ENCODE assay signal across 9 mouse cellular contexts in the genomic region with DNA sequence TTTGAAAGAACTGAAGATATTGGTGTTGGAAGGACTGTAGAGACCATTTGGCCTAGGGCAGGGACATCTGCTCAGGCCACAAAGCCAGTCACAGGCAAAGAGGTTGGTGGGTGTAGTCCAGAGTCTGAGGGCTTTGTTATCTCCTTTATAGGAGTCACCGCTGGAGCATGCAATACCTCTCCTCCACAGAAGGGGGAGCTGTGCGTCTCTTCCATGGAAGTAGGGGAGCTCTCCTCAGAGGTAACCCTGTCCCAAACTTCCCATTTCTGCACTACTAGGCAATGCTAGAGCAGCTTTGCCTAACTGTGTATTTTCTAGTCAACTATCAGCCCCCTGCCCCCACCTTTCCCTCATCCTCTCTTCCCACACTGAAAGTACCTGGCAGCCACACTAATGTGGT.
DNase-seq lines count a peak whose midpoint lies in the region; ATAC-seq and TF ChIP-seq lines count a peak whose summit lies in the region.
"Had no signal": no experiment of that assay in that cellular context is flagged by ENCODE, and none has a peak within 500 bp of the region (broad histone marks: within the 10 kb centered on the region; RNA-seq: fewer than 3 reads in every experiment).

No protein-coding gene starts in this region.

- 0 out of 2 replicates have a peak, but pooled peaks cover 4% of the 10 kb centered on the region for H3K4me1 ChIP-seq in midbrain, embryonic 10.5 days
- no peaks in the 10 kb centered on the region for H3K4me1 ChIP-seq in midbrain, embryonic 16.5 days (ENCODE audit: control insufficient read depth, insufficient read depth, low read length)
- H3K4me1 ChIP-seq in embryonic fibroblast, embryonic 13.5 days (ENCODE audit: control insufficient read depth, insufficient read depth, low read length): no peaks in the 10 kb centered on the region

- no peak for ATAC-seq in midbrain, embryonic 16.5 days

- H3K4me2 ChIP-seq in midbrain, embryonic 16.5 days (ENCODE audit: low read length): no peak overlapping the region
- H3K4me2 ChIP-seq: heart, embryonic 15.5 days had no signal

- H3K36me3 ChIP-seq in midbrain, embryonic 10.5 days: no peaks in the 10 kb centered on the region
- peaks cover 5% of the 10 kb centered on the region; the same call in 1 of the 2 replicates for H3K36me3 ChIP-seq in midbrain, embryonic 16.5 days (ENCODE audit: control insufficient read depth, insufficient read depth, low read length)
- H3K36me3 ChIP-seq in splenic B cell, adult 2 months (ENCODE audit: control insufficient read depth, insufficient read depth, low read length, poor library complexity, severe bottlenecking): no peaks in the 10 kb centered on the region
- H3K36me3 ChIP-seq: heart, embryonic 15.5 days had no signal

- no peak overlapping the region for H3K4me3 ChIP-seq in midbrain, embryonic 10.5 days
- H3K4me3 ChIP-seq in midbrain, embryonic 16.5 days (ENCODE audit: low read depth, low read length): no peak overlapping the region
- no peak overlapping the region for H3K4me3 ChIP-seq in embryonic fibroblast, embryonic 13.5 days (ENCODE audit: insufficient read depth, low read length)
- H3K4me3 ChIP-seq: heart, embryonic 15.5 days had no signal

- WGBS in midbrain, embryonic 10.5 days: 44% methylated on average over 2 of the region's 2 CpGs
- WGBS in midbrain, embryonic 16.5 days: 42% methylated on average over 2 of the region's 2 CpGs

- TF ChIP-seq POLR2A in embryonic fibroblast, embryonic 13.5 days (IDR thresholded peaks at IDR 0.05; ENCODE audit: low read depth, low read length): no peak

- H3K9me3 ChIP-seq in midbrain, embryonic 10.5 days (replicated peaks): no peaks in the 10 kb centered on the region
- no peaks in the 10 kb centered on the region for H3K9me3 ChIP-seq in midbrain, embryonic 16.5 days (replicated peaks; ENCODE audit: control insufficient read depth, low read length, poor library complexity, severe bottlenecking)
- H3K9me3 ChIP-seq: heart, embryonic 15.5 days had no signal

- 0 out of 2 replicates have a peak, but pooled peaks have one; percentile 2 for TF ChIP-seq CTCF in embryonic fibroblast, embryonic 13.5 days (IDR thresholded peaks at IDR 0.05; ENCODE audit: borderline replicate concordance, insufficient read depth, low read length)

- H3K27ac ChIP-seq in midbrain, embryonic 10.5 days (replicated peaks): no peak overlapping the region
- no peak overlapping the region for H3K27ac ChIP-seq in midbrain, embryonic 16.5 days (ENCODE audit: low read length)
- H3K27ac ChIP-seq in embryonic fibroblast, embryonic 13.5 days (ENCODE audit: insufficient read depth, low read length): no peak overlapping the region
- H3K27ac ChIP-seq: heart, embryonic 15.5 days had no signal

- no peaks in the 10 kb centered on the region for H3K27me3 ChIP-seq in midbrain, embryonic 10.5 days (ENCODE audit: low read depth, poor library complexity, severe bottlenecking)
- no peaks in the 10 kb centered on the region for H3K27me3 ChIP-seq in midbrain, embryonic 16.5 days (ENCODE audit: control insufficient read depth, insufficient read depth, low read depth, low read length)
- no peaks in the 10 kb centered on the region for H3K27me3 ChIP-seq in splenic B cell, adult 2 months (ENCODE audit: control insufficient read depth, insufficient read depth, low read length, poor library complexity, severe bottlenecking)
- H3K27me3 ChIP-seq: heart, embryonic 15.5 days had no signal

- DNase-seq in cerebellum, postnatal 14 days: peak; percentile 56 to 74
- DNase-seq in cerebellum, adult 11 months: no peak
- DNase-seq in midbrain, embryonic 10.5 days (ENCODE audit: low spot score): peak; percentile 25
- DNase-seq in splenic B cell, adult 2 months (ENCODE audit: low read depth, low spot score): peak; percentile 62
- DNase-seq in urinary bladder, postnatal 36 days (ENCODE audit: low spot score in 2 of 2): no peak
- no peak for DNase-seq in kidney, adult 9 months

- H3K9ac ChIP-seq in midbrain, embryonic 16.5 days (ENCODE audit: low read depth, low read length): no peak overlapping the region
- H3K9ac ChIP-seq: heart, embryonic 15.5 days had no signal

Comparison
In these comparisons a context has a peak if more than half of its experiments do, and no peak if none do; other contexts are left out.
1. DNase-seq: peak in cerebellum, postnatal 14 days (2 of 2), midbrain, embryonic 10.5 days (single experiment) and splenic B cell, adult 2 months (single experiment); none in cerebellum, adult 11 months (single experiment), urinary bladder, postnatal 36 days (0 of 2) and kidney, adult 9 months (single experiment).